Mouse (Mus musculus) liver, adult 2 months (tissue): Measurements from ENCODE around the gene Ccnq.

ENCODE experiments used
- CTCF ChIP-seq: fragments of 200-500 bp; IDR thresholded peaks from 2 replicates; pipeline ENCODE4 v1.5.1; 2011; ENCODE audit warnings: low read depth, low read length, control low read depth
- POLR2A ChIP-seq: fragments of 200-500 bp; IDR thresholded peaks from 2 replicates; pipeline ENCODE4 v1.6.1; 2011; ENCODE audit warnings: low read length, control low read depth; ENCODE audit not compliant: insufficient read depth; ENCODE audit errors: extremely low read depth

GRCm38 (mm10) chr11:78736877-78737408 is 14.6 kb downstream of the Ccnq start:
- TF ChIP-seq CTCF: no peak
- TF ChIP-seq POLR2A: no peak
